Mouse (Mus musculus) CH12.LX (cell line): ENCODE measurements around the gene 1700123O20Rik. TPM values are rescaled to one million over a fixed set of nuclear protein-coding genes. Genes with fewer than 3 reads are reported as not detected.

ENCODE experiments used
- DNase-seq: peaks from one replicate; pipeline ENCODE4 v3.0.0-alpha.2; 2013; ENCODE audit errors: extremely low read depth
- H3K27ac ChIP-seq: 2 replicates; pipeline ENCODE4 v1.5.1; 2012; ENCODE audit warnings: low read depth, mild to moderate bottlenecking, control low read depth, moderate library complexity; ENCODE audit not compliant: insufficient read depth
- H3K27me3 ChIP-seq: replicated peaks from 2 replicates; pipeline ENCODE3; 2012; ENCODE audit warnings: inconsistent platforms
- H3K36me3 ChIP-seq, 2 experiments: replicated peaks in 1 of 2; 2 replicates each; pipeline versions ENCODE3 to v1.6.1; 2012; ENCODE audit warnings: inconsistent platforms in 1 of 2, low read length in 1 of 2, mild to moderate bottlenecking in 1 of 2, mixed read lengths in 1 of 2, moderate library complexity in 1 of 2; ENCODE audit not compliant: control insufficient read depth in 1 of 2, insufficient read depth in 1 of 2
- H3K4me1 ChIP-seq, 2 experiments: 2 replicates each; pipeline ENCODE4 v1.6.1; 2012; ENCODE audit warnings: inconsistent platforms in 1 of 2, moderate library complexity in 1 of 2; ENCODE audit not compliant: insufficient read depth in 2 of 2, control insufficient read depth in 1 of 2
- H3K4me2 ChIP-seq: 2 replicates; pipeline ENCODE4 v1.6.1; 2012; ENCODE audit warnings: low read depth, mild to moderate bottlenecking, control low read depth; ENCODE audit not compliant: poor library complexity, insufficient read depth, severe bottlenecking
- H3K4me3 ChIP-seq, 3 experiments: fragments of 150-350 bp in 1 of 3; sonication (generic) in 1 of 3; replicated peaks in 1 of 3; 2 replicates each; pipeline versions ENCODE3 to v1.5.1; 2011 to 2012; ENCODE audit warnings: low read depth in 2 of 3, low read length in 2 of 3, mild to moderate bottlenecking in 2 of 3, moderate library complexity in 2 of 3, control low read depth in 1 of 3, improper control_type of control experiment in 1 of 3, inconsistent platforms in 1 of 3, mixed read lengths in 1 of 3; ENCODE audit not compliant: poor library complexity in 1 of 3
- H3K79me2 ChIP-seq: replicated peaks from 2 replicates; pipeline ENCODE4 v1.6.1; 2012; ENCODE audit warnings: mild to moderate bottlenecking, moderate library complexity; ENCODE audit not compliant: control insufficient read depth, poor library complexity, insufficient read depth, severe bottlenecking; ENCODE audit errors: extremely low read depth
- H3K9ac ChIP-seq: 2 replicates; pipeline ENCODE4 v1.6.1; 2012; ENCODE audit warnings: low read depth, mild to moderate bottlenecking, control low read depth, moderate library complexity; ENCODE audit not compliant: insufficient read depth
- H3K9me3 ChIP-seq: replicated peaks from 2 replicates; pipeline ENCODE3; 2012; ENCODE audit warnings: low read length, inconsistent platforms, mixed read lengths
- BHLHE40 ChIP-seq: IDR thresholded peaks from 2 replicates; pipeline ENCODE4 v1.6.1; 2011; ENCODE audit warnings: mild to moderate bottlenecking, low read depth, low read length, improper control_type of control experiment
- CHD1 ChIP-seq: IDR thresholded peaks from 2 replicates; pipeline ENCODE4 v1.6.1; 2012; ENCODE audit warnings: low read depth, low read length, improper control_type of control experiment, inconsistent platforms
- CHD2 ChIP-seq: IDR thresholded peaks from 2 replicates; pipeline ENCODE4 v1.6.1; 2011; ENCODE audit warnings: low read length, improper control_type of control experiment
- ELF1 ChIP-seq: IDR thresholded peaks from 2 replicates; pipeline ENCODE4 v1.6.1; 2014; ENCODE audit warnings: low read depth, mild to moderate bottlenecking, inconsistent platforms, low read length, improper control_type of control experiment
- HCFC1 ChIP-seq: IDR thresholded peaks from 2 replicates; pipeline ENCODE4 v1.6.1; 2012; ENCODE audit warnings: low read depth, mild to moderate bottlenecking, inconsistent platforms, low read length, improper control_type of control experiment
- IRF4 ChIP-seq: IDR thresholded peaks from 2 replicates; pipeline ENCODE4 v1.6.1; 2014; ENCODE audit warnings: low read depth, mild to moderate bottlenecking, inconsistent platforms, low read length, improper control_type of control experiment
- JUN ChIP-seq: IDR thresholded peaks from 2 replicates; pipeline ENCODE4 v1.6.1; 2011; ENCODE audit warnings: low read depth, mild to moderate bottlenecking, low read length, improper control_type of control experiment, moderate library complexity; ENCODE audit not compliant: insufficient read depth
- JUND ChIP-seq: conservative IDR thresholded peaks from 2 replicates; pipeline ENCODE4 v1.6.1; 2011; ENCODE audit warnings: low read depth, low read length, improper control_type of control experiment
- KAT2A ChIP-seq: IDR thresholded peaks from 2 replicates; pipeline ENCODE4 v1.6.1; 2012; ENCODE audit warnings: low read length, improper control_type of control experiment, inconsistent platforms; ENCODE audit not compliant: insufficient replicate concordance
- MAFK ChIP-seq: IDR thresholded peaks from 2 replicates; pipeline ENCODE4 v1.6.1; 2011; ENCODE audit warnings: low read length, improper control_type of control experiment; ENCODE audit not compliant: insufficient replicate concordance
- MAZ ChIP-seq: IDR thresholded peaks from 2 replicates; pipeline ENCODE4 v1.6.1; 2012; ENCODE audit warnings: low read depth, mild to moderate bottlenecking, inconsistent platforms, low read length, improper control_type of control experiment, moderate library complexity
- MEF2A ChIP-seq: IDR thresholded peaks from 2 replicates; pipeline ENCODE4 v1.6.1; 2014; ENCODE audit warnings: low read depth, mild to moderate bottlenecking, inconsistent platforms, low read length, improper control_type of control experiment, borderline replicate concordance
- MXI1 ChIP-seq: IDR thresholded peaks from 2 replicates; pipeline ENCODE4 v1.6.1; 2011; ENCODE audit warnings: mild to moderate bottlenecking, low read depth, low read length, improper control_type of control experiment
- POLR2A ChIP-seq: IDR thresholded peaks from 2 replicates; pipeline ENCODE4 v1.6.1; 2011; ENCODE audit warnings: low read depth, mild to moderate bottlenecking, improper control_type of control experiment, low read length
- POLR2AphosphoS2 ChIP-seq: IDR thresholded peaks from 2 replicates; pipeline ENCODE4 v1.6.1; 2011; ENCODE audit warnings: low read depth, low read length, improper control_type of control experiment
- RAD21 ChIP-seq: IDR thresholded peaks from 2 replicates; pipeline ENCODE4 v1.6.1; 2011; ENCODE audit warnings: low read depth, mild to moderate bottlenecking, low read length, improper control_type of control experiment, moderate library complexity
- SMC3 ChIP-seq: IDR thresholded peaks from 2 replicates; pipeline ENCODE4 v1.6.1; 2011; ENCODE audit warnings: low read depth, low read length, improper control_type of control experiment
- TBP ChIP-seq: conservative IDR thresholded peaks from 2 replicates; pipeline ENCODE4 v1.6.1; 2011; ENCODE audit warnings: low read depth, low read length, improper control_type of control experiment
- TCF12 ChIP-seq: IDR thresholded peaks from 2 replicates; pipeline ENCODE4 v1.6.1; 2014; ENCODE audit warnings: low read depth, mild to moderate bottlenecking, inconsistent platforms, low read length, improper control_type of control experiment
- USF2 ChIP-seq: conservative IDR thresholded peaks from 2 replicates; pipeline ENCODE4 v1.6.1; 2011; ENCODE audit warnings: low read depth, low read length, improper control_type of control experiment
- ZC3H11A ChIP-seq: IDR thresholded peaks from 2 replicates; pipeline ENCODE4 v1.6.1; 2012; ENCODE audit warnings: low read depth, mild to moderate bottlenecking, inconsistent platforms, low read length, improper control_type of control experiment
- ZKSCAN1 ChIP-seq: IDR thresholded peaks from 2 replicates; pipeline ENCODE4 v1.6.1; 2012; ENCODE audit warnings: low read depth, inconsistent platforms, low read length, improper control_type of control experiment, borderline replicate concordance
- dilution Hi-C: fragments of 300-500 bp; cut with MboI; formaldehyde crosslinking; loops from 2 replicates; pipeline ENCODE4 v1.14.3; 2020; ENCODE audit warnings: low sequenced_read_pairs; ENCODE audit not compliant: extremely low pct_unique_long_range_greater_than_20kb, extremely low pct_ligation_motif_present
- in situ Hi-C: fragments of 300-500 bp; cut with MboI; formaldehyde crosslinking; loops from 3 replicates; pipeline ENCODE4 v1.14.3; 2019; ENCODE audit warnings: low sequenced_read_pairs, low pct_ligation_motif_present, low pct_unique_long_range_greater_than_20kb, mixed read lengths
- polyA plus RNA-seq: library from polyadenylated mRNA; unstranded; fragments of >175 nt; gene quantifications from 2 replicates; pipeline ENCODE4 v1.2.1, GENCODE M21; 2012; ENCODE audit warnings: low read depth; ENCODE audit not compliant: insufficient read length
- total RNA-seq, 2 experiments: library from RNA; depleted of rRNA; stranded (reverse); fragments of 300-350 nt in 1 of 2; fragments of >200 nt in 1 of 2; gene quantifications; 2 replicates each; pipeline ENCODE4 v1.2.3; 2012 to 2014

The 1700123O20Rik gene
- total and polyA plus RNA-seq, 3 experiments: 33.1 to 60.7 (median 59.1) TPM

DNA sequence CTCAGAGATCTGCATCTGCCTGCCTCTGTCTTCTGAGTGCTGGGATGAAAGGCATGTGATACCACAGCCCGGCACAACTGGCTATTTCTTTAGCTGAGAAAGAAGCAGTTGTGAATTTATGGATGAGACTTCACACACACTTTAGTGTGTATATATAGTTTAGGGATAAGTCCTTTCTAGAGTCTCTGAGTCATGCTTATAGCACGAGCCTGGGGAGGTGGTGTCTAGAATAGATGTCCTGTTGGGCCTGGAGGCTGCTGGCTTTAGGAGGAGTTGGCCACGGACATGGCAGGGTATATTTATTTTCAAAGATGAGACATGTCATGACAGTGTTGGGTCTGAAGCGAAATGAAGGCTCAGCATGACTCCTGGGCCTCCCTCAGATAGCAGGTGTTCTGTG, 48.0 kb downstream of the 1700123O20Rik start:
- TF ChIP-seq MXI1: no peak
- TF ChIP-seq CHD2: no peak
- no peak for TF ChIP-seq ZKSCAN1
- no peak for TF ChIP-seq CHD1
- no peak for TF ChIP-seq RAD21
- TF ChIP-seq KAT2A: no peak
- TF ChIP-seq MAZ: no peak
- no peak for TF ChIP-seq SMC3
- no peak for TF ChIP-seq USF2
- TF ChIP-seq ZC3H11A: no peak
- TF ChIP-seq TCF12: no peak
- TF ChIP-seq JUN: no peak
- TF ChIP-seq TBP: no peak
- no peak for TF ChIP-seq IRF4
- no peak for TF ChIP-seq POLR2AphosphoS2
- TF ChIP-seq BHLHE40: no peak
- no peak for TF ChIP-seq MAFK
- TF ChIP-seq HCFC1: no peak
- no peak for TF ChIP-seq MEF2A
- TF ChIP-seq ELF1: no peak
- Histone ChIP-seq H3K4me1 (no peaks in the 10 kb centered on the region), H3K4me3 (no peak overlapping the region), H3K9ac (no peak overlapping the region), H3K27me3 (peaks cover 1% of the 10 kb centered on the region), H3K36me3 (no peaks in the 10 kb centered on the region), H3K27ac (no peak overlapping the region), H3K4me2 (no peak overlapping the region), H3K9me3 (no peaks in the 10 kb centered on the region), H3K79me2 (no peaks in the 10 kb centered on the region)
- no peak for DNase-seq
- dilution Hi-C loops (no loop called here), in situ Hi-C loops (no loop called here)

- H3K27me3 ChIP-seq: peaks cover 1% of the 10 kb centered on the region
- no peak overlapping the region for H3K9ac ChIP-seq
- no peaks in the 10 kb centered on the region for H3K36me3 ChIP-seq
- no peak for DNase-seq
- TF ChIP-seq KAT2A (no peak), JUND (no peak), TBP (no peak), POLR2A (no peak), MAZ (no peak), MXI1 (no peak), SMC3 (no peak)
- no peaks in the 10 kb centered on the region for H3K4me1 ChIP-seq
- H3K4me2 ChIP-seq: no peak overlapping the region
- H3K4me3 ChIP-seq: no peak overlapping the region
- in situ Hi-C loops (loop anchor here (5.0 kb wide), 1 partner anchor 37 kb away; no protein-coding TSS in a partner anchor), dilution Hi-C loops (no loop called here)
- H3K9me3 ChIP-seq: no peaks in the 10 kb centered on the region
- no peak overlapping the region for H3K27ac ChIP-seq
- no peaks in the 10 kb centered on the region for H3K79me2 ChIP-seq
Observed at GRCm38 (mm10) chr14:54735221-54735620, 49.2 kb downstream of the 1700123O20Rik start.
